Mouse (Mus musculus): ENCODE data around the gene Ube2c. TPM values are rescaled to one million over a fixed set of nuclear protein-coding genes. Genes with fewer than 3 reads are reported as not detected.

Gene Ube2c
- total RNA-seq (2021) = under 1 TPM in 1 of 2 experiments, not detected in 1; 0.36 TPM
- long read RNA-seq, experiment 1 = 0 reads
- long read RNA-seq, experiment 2 = 0 reads

DNA sequence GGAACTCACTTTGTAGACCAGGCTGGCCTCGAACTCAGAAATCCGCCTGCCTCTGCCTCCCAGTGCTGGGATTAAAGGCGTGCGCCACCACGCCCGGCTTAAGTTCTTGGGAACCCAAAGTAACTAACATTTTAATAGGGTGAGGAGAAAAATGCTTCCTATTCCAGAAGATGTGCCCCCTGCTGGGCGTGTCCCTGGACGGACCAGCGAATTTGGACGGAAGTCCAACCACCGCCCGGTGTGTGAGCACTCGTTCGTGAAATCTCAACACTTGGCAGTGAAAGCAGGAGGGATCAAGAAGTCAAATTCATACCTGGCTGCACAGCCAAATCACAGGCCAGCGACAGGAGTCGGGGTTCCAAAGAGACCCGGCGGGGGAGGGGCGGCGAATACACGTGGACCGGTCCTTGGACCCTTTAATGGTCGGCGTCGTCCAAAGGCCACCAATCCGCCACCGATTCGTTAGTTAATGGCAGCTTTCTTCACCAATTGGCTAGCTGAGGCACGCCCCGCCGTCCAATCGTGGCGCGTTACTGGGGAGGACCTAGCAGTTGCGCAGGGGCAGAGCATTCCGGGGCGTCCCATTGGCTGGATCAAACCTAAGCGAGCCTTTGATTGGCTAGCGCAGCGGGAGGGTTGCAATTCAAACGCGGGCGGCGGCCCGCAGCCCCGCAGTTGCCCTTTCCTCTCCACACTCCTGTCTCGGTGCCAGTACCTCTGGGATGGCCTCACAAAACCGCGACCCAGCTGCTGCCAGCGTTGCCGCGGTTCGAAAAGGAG is at the start of gene Ube2c:
Gene Ube2c, plus strand, starts transcription at position 641 of the 780 bp plus-strand sequence.
- DNase-seq (ENCODE audit: extremely low spot score in 1 of 2, low spot score in 2 of 2) = peak; percentile 97 to 98
- TF ChIP-seq CTCF (IDR thresholded peaks at IDR 0.05) = peak; percentile 26
- Histone ChIP-seq H3K27ac (no peak within 1 kb of the TSS), H3K4me3 (peak within 1 kb of the TSS; percentile 66)
- intact Hi-C loops (cut with DNase I) = no loop called here

DNA sequence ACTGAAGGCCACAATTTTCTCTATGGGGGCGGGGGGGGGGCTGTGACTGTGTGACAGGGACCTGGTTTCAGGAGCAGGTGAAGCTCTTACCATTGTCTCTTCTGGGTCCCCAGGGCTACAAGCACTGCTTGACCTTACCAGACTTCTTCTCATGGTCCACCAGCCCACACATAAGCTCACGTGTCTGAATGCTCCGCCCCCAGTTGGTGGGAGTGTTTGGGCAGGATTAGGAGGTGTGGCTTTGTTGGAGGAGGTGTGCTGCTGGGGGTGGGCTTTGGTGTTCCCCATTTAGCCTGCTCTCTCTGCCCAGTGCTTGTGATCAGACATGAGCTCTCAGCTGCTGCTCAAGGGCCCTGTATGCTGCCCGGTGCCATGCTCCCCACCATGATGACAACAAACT is 46.4 kb upstream of the Ube2c start:
- no peak for TF ChIP-seq CTCF (IDR thresholded peaks at IDR 0.05)
- Histone ChIP-seq H3K4me3 (no peak overlapping the region), H3K27ac (no peak overlapping the region)
- DNase-seq (ENCODE audit: extremely low spot score in 1 of 2, low spot score in 2 of 2) = no peak
- intact Hi-C loops (cut with DNase I) = loop anchor here (10.0 kb wide), 1 partner anchor 308 kb away; no protein-coding TSS in a partner anchor

DNA sequence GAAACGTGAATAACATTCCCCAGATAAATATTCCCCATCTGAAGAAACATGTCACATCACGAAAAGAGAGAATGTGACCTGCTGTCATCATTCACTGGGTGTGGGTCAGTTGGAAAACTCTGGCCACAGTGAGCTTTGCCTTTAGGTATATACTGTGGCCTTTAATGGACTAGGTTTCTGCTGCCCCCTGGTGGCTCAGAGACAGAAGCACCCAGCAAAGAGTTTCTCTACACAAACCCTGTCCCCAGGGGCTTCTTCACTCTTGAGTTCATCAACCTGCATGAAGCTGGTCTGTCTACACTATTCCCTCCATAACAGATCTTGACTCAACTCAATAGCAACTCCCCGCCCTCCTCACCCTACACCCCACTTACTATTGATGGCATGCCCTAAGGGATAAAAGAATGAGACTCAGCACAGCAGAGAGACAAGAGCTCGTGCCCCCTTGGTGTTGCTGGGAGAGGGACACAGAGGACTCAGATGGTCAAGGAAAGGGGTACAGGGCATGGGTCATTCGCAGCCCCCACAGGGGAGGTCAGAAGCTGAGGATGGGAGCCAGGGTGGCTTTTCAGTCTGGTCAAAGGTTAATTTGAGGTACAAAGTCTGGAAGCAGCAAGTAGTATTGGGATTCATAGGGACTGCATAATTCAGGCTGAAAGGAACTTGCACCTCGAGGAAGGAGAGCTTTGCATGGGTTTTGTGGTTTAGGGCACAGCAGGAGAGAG is 43.6 kb upstream of the Ube2c start:
- DNase-seq (ENCODE audit: extremely low spot score in 1 of 2, low spot score in 2 of 2) = peak; percentile 56 to 58
- Histone ChIP-seq H3K27ac (no peak overlapping the region), H3K4me3 (no peak overlapping the region)
- peak; percentile 95 for TF ChIP-seq CTCF (IDR thresholded peaks at IDR 0.05)
- intact Hi-C loops (cut with DNase I) = loop anchor here (1.0 to 10.0 kb wide), 3 partner anchors 47 to 311 kb away; no protein-coding TSS in a partner anchor

DNA sequence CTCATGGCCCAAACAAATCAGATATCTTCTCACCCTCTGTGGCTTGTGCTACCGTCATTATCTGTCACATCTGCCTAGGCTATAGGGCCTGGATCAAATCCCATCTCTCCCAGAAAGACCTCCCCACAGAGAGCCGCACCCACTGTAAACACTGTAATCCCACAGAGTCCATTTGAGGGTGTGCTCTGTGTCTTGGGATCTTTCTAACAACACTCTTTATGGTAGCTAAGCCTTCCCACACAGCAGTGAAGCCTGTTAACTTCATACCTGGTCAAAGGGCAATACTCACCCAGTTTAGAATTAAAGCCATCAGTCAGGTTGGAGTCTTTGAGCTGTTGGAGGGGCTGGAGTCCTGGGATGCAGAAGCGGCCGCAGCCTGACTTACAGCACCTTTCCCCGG is 38.0 kb upstream of the Ube2c start:
- intact Hi-C loops (cut with DNase I) = no loop called here
- no peak for DNase-seq (ENCODE audit: extremely low spot score in 1 of 2, low spot score in 2 of 2)
- Histone ChIP-seq H3K27ac (no peak overlapping the region), H3K4me3 (no peak overlapping the region)
- no peak for TF ChIP-seq CTCF (IDR thresholded peaks at IDR 0.05)

DNA sequence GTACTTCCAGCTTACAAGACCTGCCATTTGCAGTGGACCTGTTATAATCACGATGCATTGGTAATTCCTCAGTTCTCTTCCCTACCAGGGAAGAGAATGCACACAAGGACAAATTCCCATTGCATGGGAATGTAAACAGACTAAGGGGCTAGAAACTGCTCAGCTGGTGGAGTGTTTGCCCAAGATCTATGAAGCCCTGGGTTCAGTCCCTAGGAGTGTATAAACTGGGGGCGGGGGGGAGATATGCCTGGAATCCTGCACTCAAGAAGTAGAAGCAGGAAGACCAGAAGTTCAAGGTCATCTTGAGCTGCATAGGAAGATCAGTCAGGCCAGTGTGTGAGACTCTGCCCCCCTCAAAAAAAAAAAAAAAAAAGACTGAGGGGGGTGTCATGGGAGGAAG is 36.4 kb upstream of the Ube2c start:
- H3K27ac ChIP-seq = no peak overlapping the region
- no peak overlapping the region for H3K4me3 ChIP-seq
- DNase-seq (ENCODE audit: extremely low spot score in 1 of 2, low spot score in 2 of 2) = no peak
- no peak for TF ChIP-seq CTCF (IDR thresholded peaks at IDR 0.05)
- intact Hi-C loops (cut with DNase I) = no loop called here

DNA sequence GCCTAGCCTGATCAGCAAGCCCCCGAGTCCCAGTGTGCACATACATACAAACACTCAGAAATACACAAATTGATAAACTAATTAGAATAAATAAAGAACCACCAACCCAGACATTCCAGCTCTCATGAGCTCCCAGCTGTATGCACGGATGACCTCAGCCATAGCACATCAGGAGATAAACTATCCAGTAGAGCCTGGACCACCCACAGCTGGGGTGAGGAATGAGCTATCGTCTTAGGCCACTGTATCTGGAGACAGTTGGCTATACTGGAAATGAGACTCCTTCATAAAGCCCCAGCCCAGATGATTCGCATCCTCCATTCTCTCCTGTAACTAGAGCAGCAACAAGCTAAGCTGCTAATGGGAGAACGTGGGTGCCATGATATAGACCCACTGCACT is 34.9 kb upstream of the Ube2c start:
- intact Hi-C loops (cut with DNase I) = no loop called here
- Histone ChIP-seq H3K27ac (no peak overlapping the region), H3K4me3 (no peak overlapping the region)
- no peak for DNase-seq (ENCODE audit: extremely low spot score in 1 of 2, low spot score in 2 of 2)
- TF ChIP-seq CTCF (IDR thresholded peaks at IDR 0.05) = no peak

DNA sequence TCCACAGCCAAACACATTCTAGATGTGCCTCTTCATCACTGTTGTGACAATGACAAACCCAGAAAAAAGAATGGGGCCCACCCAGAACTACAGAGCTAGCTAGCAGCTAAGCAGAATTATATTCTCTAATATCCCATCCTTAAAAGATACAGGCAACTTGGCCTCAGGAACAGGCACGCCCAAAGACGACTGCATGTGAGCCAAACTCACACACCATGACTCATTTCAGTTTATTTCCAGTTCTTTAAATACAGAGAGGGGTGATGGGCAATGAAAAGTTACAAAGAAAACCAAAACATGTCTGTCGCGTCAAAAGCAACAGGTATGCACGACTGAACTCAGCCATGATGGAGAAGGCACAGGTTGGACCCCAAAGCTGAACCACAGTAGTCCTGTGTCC is 34.3 kb upstream of the Ube2c start:
- Histone ChIP-seq H3K27ac (no peak overlapping the region), H3K4me3 (no peak overlapping the region)
- intact Hi-C loops (cut with DNase I) = no loop called here
- no peak for TF ChIP-seq CTCF (IDR thresholded peaks at IDR 0.05)
- DNase-seq (ENCODE audit: extremely low spot score in 1 of 2, low spot score in 2 of 2) = no peak

DNA sequence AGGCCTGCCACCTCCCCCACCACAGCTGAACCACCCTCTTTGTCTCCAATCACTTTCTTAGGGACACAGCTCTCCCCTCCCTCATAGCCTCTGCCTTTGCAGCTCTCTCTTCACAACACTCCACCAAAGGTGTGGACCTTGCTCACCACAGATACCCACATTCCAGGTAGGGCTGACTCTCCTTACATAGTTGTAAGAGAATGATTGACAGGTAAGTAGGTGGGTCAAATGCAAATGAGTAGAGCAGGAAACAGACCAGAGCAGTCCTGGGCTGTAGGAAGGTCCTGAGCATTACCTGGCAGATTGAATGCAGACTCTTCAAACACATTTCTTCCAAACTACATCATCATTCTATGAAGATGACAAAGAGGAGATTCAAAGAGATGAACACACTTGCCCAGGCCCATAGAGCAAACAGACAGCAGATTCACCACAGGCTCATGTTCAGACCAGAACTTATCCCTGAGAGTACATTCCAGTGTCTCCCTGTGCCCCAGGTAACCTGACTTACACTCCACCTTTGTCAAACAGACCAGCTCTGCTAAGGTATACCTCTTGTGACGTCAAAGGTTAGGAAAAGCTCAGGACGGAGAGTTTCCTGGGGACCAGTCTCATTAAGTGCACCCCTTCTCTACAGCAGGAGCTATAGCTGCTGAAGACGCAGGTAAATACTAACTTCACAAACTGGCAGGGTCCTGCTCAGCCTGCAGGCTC is 32.2 kb upstream of the Ube2c start:
- TF ChIP-seq CTCF (IDR thresholded peaks at IDR 0.05) = no peak
- intact Hi-C loops (cut with DNase I) = no loop called here
- DNase-seq (ENCODE audit: extremely low spot score in 1 of 2, low spot score in 2 of 2) = no peak
- Histone ChIP-seq H3K27ac (no peak overlapping the region), H3K4me3 (no peak overlapping the region)

DNA sequence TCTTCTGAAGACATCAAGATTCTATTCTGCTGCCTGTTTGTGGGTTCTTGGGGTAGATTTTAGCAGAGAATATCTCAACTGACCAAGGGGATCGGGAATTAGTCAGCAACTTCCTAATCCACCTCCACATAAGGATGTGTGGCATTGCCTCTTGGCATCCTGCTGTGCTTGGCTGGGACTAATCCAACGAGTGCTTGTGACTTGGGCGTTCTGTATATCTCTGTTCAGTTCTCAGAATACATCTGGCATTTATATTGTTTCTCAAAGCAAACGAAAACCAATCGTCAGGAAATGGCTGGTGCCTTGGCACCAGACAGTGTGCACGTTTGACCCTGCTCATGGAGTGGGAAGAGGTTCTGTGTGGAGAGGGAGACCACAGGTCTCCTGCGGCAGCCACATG is 29.8 kb upstream of the Ube2c start:
- Histone ChIP-seq H3K4me3 (no peak overlapping the region), H3K27ac (no peak overlapping the region)
- no peak for TF ChIP-seq CTCF (IDR thresholded peaks at IDR 0.05)
- intact Hi-C loops (cut with DNase I) = loop anchor here (10.0 kb wide), 1 partner anchor 255 kb away; the partner anchor contains the start of gene Dbndd2
- no peak for DNase-seq (ENCODE audit: extremely low spot score in 1 of 2, low spot score in 2 of 2)

DNA sequence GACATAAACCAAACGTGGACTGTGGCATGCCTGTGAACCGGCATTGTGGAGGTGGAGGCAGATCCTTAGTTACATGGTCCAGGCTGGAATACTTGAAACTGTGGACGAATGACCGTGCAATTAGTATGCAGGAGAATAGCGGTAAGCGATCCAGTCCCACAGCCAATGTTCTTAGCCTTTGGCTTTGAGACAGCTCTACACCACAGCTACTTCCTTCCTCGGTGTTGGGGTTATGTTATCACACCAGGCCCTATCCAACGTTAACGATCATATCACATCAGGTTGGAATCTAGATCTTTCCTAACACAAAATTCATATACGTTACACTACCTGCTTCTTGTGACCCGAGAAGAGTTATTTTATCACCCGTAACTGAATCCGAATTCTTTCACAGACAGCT is 24.7 kb upstream of the Ube2c start:
- Histone ChIP-seq H3K4me3 (peak overlapping the region; percentile 87), H3K27ac (peak overlapping the region; percentile 80; the same call in 1 of the 2 replicates)
- no peak for DNase-seq (ENCODE audit: extremely low spot score in 1 of 2, low spot score in 2 of 2)
- intact Hi-C loops (cut with DNase I) = loop anchor here (10.0 kb wide), 1 partner anchor 260 kb away; the partner anchor contains the start of gene Dbndd2
- TF ChIP-seq CTCF (IDR thresholded peaks at IDR 0.05) = no peak

DNA sequence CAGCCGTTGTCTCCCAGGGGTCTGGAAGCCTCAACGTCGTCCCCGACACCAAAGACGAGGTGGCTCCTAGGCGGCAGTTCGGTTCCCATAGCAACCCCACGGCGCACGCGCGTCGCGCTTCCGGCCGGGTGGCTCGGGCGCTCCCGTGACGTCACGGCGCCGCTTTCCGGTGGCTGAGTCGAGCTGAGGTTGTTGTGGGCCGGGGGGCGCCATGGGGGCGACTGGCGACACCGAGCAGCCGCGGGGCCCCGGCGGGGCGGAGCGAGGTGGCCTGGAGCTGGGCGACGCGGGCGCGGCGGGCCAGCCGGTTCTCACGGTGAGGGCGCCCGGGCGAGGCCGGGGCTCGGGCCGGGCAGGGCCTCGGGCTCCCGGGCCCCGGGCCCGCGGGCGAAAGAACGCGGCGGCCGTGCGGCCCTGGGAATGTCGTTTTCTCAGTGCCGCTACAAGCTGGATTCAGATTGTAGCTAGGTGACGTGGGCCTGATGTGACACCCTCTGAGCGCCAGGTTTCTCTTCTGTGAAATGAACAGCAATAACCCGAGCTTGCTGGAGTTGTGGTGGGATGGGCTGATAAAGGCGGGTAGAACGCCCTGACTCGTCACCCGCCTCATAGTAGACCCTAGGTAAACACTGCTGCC is 23.7 kb upstream of the Ube2c start, which contains the start of the genes Wfdc3 and Dnttip1:
Gene Wfdc3, minus strand, starts transcription at position 89 of the 637 bp plus-strand sequence.
Gene Dnttip1, plus strand, starts transcription at position 141 of the 637 bp plus-strand sequence.
- intact Hi-C loops (cut with DNase I) = loop anchor here (10.0 kb wide), 1 partner anchor 261 kb away; the partner anchor contains the start of gene Dbndd2
- Histone ChIP-seq H3K4me3 (peak within 1 kb of the TSS; percentile 87), H3K27ac (peak within 1 kb of the TSS; percentile 80)
- peak; percentile 96 for DNase-seq (ENCODE audit: extremely low spot score in 1 of 2, low spot score in 2 of 2)
- no peak for TF ChIP-seq CTCF (IDR thresholded peaks at IDR 0.05)

All from left cerebral cortex, adult 2 months (tissue).